Mouse (Mus musculus): ENCODE data around the gene Mrpl23. TPM values are rescaled to one million over a fixed set of nuclear protein-coding genes. Genes with fewer than 3 reads are reported as not detected.

Mrpl23 gene
- polyA plus RNA-seq, 1 experiment: 10.5 TPM

DNA sequence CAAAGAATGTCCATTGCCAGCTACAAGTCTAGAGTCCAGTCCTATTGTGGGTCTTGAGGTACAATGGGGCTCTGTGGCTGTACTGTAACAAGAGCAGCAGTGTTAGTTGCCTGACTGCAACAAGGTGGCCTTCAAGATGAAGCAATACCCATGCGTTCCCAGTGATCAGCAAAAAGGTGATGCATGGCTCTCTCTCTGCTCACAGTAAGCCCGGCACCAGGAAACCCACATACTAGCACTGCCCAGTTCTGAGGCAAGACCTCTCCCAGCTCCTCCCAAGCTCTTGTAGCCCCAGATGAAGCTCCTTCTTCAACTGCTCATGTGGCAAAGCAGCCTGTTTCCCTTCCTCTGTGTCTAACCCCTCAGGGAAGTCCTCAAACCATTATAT lies 23.6 kb downstream of the Mrpl23 start:
- 77% methylated on average over 2 of the region's 2 CpGs for WGBS
- no peak overlapping the region for H3K27ac ChIP-seq (ENCODE audit: insufficient read depth, low read depth, low read length)
- no peaks in the 10 kb centered on the region for H3K27me3 ChIP-seq (ENCODE audit: control insufficient read depth, insufficient read depth, low read length)
- no peak overlapping the region for H3K4me3 ChIP-seq (ENCODE audit: low read depth, low read length)
- no peak for TF ChIP-seq POLR2A (IDR thresholded peaks at IDR 0.05; ENCODE audit: low read depth, low read length)
- no peak for TF ChIP-seq CTCF (IDR thresholded peaks at IDR 0.05; ENCODE audit: extremely low read depth, insufficient read length, insufficient replicate concordance, low read depth, low read length)
- H3K4me1 ChIP-seq (ENCODE audit: control insufficient read depth, insufficient read depth, insufficient read length, low read length): no peaks in the 10 kb centered on the region
- H3K36me3 ChIP-seq (ENCODE audit: control insufficient read depth, insufficient read depth, low read length): no peaks in the 10 kb centered on the region

DNA sequence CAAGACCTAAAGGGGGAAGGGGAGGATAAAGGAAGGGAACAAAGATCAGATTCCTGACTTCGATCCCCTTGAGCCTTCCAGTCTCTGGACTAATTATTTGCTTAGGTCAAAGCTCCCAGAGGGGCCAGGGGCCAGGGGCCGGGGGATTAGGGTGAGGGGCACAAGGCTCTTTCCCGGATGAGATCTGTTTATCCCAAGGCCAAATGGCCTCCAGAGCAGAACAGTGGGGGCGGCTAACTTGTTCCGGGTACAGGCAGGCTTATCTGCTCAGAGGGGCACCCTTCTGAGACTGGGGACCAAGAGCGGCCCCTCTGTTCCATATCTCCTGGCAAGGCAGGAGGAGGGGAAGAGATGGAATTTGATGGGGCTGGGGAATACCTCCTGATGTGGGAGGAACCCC lies 25.2 kb downstream of the Mrpl23 start:
- H3K36me3 ChIP-seq (ENCODE audit: control insufficient read depth, insufficient read depth, low read length): no peaks in the 10 kb centered on the region
- H3K27ac ChIP-seq (ENCODE audit: insufficient read depth, low read depth, low read length): no peak overlapping the region
- TF ChIP-seq CTCF (IDR thresholded peaks at IDR 0.05; ENCODE audit: extremely low read depth, insufficient read length, insufficient replicate concordance, low read depth, low read length): no peak
- no peak for TF ChIP-seq POLR2A (IDR thresholded peaks at IDR 0.05; ENCODE audit: low read depth, low read length)
- H3K27me3 ChIP-seq (ENCODE audit: control insufficient read depth, insufficient read depth, low read length): no peaks in the 10 kb centered on the region
- H3K4me3 ChIP-seq (ENCODE audit: low read depth, low read length): no peak overlapping the region
- H3K4me1 ChIP-seq (ENCODE audit: control insufficient read depth, insufficient read depth, insufficient read length, low read length): no peaks in the 10 kb centered on the region
- WGBS: 45% methylated on average over 6 of the region's 6 CpGs

DNA sequence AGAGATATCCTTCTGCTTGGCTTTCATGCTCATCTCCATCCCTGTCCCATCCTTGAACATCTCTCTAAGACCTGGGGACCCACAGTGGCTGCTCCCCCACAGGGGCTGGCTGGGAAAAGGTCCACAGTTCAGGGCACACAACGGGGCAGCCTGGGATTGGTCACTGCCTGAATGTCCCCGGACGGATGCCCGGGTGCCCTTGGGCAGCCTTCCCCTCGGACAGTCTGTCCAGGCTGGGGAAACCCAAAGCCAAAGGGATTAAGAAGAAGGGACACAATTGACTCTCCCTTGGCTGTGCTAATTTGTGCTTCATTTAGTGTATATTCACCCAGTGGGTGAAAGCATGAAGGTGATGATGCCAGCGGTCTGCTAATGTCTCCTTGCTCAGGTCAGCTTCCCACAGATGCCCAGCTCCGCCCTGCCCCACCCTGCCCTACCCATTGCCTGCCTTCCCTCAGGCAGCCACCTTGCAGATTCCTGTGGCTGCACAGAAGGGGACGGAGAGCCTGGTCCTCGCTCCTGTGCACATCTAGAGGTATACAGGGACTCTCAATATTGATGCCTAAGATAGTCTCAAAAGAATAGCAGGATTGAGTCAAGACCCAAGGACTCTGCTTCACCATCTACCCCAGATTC lies 26.1 kb downstream of the Mrpl23 start:
- H3K27ac ChIP-seq (ENCODE audit: insufficient read depth, low read depth, low read length): no peak overlapping the region
- no peaks in the 10 kb centered on the region for H3K36me3 ChIP-seq (ENCODE audit: control insufficient read depth, insufficient read depth, low read length)
- H3K27me3 ChIP-seq (ENCODE audit: control insufficient read depth, insufficient read depth, low read length): no peaks in the 10 kb centered on the region
- TF ChIP-seq CTCF (IDR thresholded peaks at IDR 0.05; ENCODE audit: extremely low read depth, insufficient read length, insufficient replicate concordance, low read depth, low read length) (no peak), POLR2A (IDR thresholded peaks at IDR 0.05; ENCODE audit: low read depth, low read length) (no peak)
- 75% methylated on average over 9 of the region's 9 CpGs for WGBS
- no peak overlapping the region for H3K4me3 ChIP-seq (ENCODE audit: low read depth, low read length)
- H3K4me1 ChIP-seq (ENCODE audit: control insufficient read depth, insufficient read depth, insufficient read length, low read length): no peaks in the 10 kb centered on the region

DNA sequence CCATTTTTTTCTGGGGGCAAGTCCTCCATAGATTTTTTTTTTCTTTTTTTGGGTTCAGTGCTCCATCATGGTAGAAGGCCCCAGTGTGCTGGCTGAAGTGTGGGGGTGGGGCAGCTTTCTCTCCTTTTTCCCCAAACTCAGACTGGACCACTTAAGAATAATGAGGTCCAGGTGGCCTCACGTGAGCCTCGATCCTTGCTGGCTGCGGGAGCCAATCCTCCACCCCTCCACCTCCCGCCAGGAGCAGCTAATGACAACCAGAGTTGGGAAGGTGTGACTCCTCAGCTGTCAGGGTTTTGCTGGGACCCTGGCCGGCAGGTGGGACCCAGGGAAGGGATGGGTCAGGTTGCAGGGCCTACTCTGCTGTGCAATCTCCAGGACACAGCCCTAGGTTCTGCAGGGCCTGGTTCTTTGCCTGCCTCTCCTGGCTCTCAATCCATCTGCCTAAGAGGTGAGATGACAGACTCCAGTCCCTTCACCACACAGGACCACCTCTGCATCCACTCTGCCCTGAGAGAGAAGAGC lies 27.2 kb downstream of the Mrpl23 start:
- H3K4me3 ChIP-seq (ENCODE audit: low read depth, low read length): no peak overlapping the region
- H3K4me1 ChIP-seq (ENCODE audit: control insufficient read depth, insufficient read depth, insufficient read length, low read length): no peaks in the 10 kb centered on the region
- no peak overlapping the region for H3K27ac ChIP-seq (ENCODE audit: insufficient read depth, low read depth, low read length)
- no peak for TF ChIP-seq POLR2A (IDR thresholded peaks at IDR 0.05; ENCODE audit: low read depth, low read length)
- TF ChIP-seq CTCF (IDR thresholded peaks at IDR 0.05; ENCODE audit: extremely low read depth, insufficient read length, insufficient replicate concordance, low read depth, low read length): no peak
- H3K27me3 ChIP-seq (ENCODE audit: control insufficient read depth, insufficient read depth, low read length): no peaks in the 10 kb centered on the region
- H3K36me3 ChIP-seq (ENCODE audit: control insufficient read depth, insufficient read depth, low read length): no peaks in the 10 kb centered on the region
- 79% methylated on average over 5 of the region's 5 CpGs for WGBS

DNA sequence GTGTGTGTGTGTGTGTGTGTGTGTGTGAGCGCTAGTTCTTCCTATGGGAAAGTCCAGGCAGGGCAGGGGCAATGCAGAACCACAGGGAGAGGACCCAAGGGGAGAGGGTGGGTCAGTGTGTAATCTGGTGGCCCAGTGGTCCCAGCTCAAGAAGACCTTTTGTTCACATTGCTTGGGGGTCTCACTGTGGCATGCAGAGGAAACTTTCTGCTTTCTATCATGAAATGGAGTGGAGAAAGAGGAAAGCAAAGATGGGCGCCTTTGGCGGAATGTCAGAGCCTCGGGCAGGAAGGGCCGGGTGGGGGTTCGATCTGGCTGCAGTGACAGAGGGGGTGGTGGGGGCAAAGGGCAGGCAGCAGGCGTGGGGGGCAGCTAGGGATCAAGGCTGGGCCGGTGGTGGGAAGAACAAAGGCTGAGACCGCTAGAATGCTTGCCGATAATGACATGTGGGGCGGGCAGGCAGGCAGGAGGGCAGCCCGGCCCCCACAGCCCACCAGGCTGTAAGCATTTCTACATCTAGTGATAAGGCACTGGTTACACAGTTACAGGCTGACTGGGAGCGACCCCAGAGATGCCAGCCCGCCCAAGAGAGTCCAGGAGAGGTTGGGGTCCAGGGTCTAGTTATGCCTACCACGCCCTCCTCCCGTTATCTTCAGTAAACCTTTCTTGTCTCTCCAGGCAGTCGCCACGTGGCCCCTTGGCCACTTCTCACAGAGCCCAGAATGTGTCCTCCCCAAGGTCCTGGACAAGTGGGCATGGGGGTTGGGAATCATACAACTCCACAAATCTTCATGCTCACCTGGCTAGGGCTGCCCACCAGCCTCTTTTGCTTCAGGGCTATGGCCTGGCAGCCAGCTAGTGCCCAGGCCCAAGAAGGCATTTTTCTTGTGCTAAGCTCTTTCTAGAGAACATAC lies 28.7 kb downstream of the Mrpl23 start:
- WGBS: 36% methylated on average over 18 of the region's 18 CpGs
- no peaks in the 10 kb centered on the region for H3K4me1 ChIP-seq (ENCODE audit: control insufficient read depth, insufficient read depth, insufficient read length, low read length)
- H3K27me3 ChIP-seq (ENCODE audit: control insufficient read depth, insufficient read depth, low read length): no peaks in the 10 kb centered on the region
- no peak overlapping the region for H3K4me3 ChIP-seq (ENCODE audit: low read depth, low read length)
- no peak overlapping the region for H3K27ac ChIP-seq (ENCODE audit: insufficient read depth, low read depth, low read length)
- H3K36me3 ChIP-seq (ENCODE audit: control insufficient read depth, insufficient read depth, low read length): no peaks in the 10 kb centered on the region
- no peak for TF ChIP-seq POLR2A (IDR thresholded peaks at IDR 0.05; ENCODE audit: low read depth, low read length)
- TF ChIP-seq CTCF (IDR thresholded peaks at IDR 0.05; ENCODE audit: extremely low read depth, insufficient read length, insufficient replicate concordance, low read depth, low read length): no peak

DNA sequence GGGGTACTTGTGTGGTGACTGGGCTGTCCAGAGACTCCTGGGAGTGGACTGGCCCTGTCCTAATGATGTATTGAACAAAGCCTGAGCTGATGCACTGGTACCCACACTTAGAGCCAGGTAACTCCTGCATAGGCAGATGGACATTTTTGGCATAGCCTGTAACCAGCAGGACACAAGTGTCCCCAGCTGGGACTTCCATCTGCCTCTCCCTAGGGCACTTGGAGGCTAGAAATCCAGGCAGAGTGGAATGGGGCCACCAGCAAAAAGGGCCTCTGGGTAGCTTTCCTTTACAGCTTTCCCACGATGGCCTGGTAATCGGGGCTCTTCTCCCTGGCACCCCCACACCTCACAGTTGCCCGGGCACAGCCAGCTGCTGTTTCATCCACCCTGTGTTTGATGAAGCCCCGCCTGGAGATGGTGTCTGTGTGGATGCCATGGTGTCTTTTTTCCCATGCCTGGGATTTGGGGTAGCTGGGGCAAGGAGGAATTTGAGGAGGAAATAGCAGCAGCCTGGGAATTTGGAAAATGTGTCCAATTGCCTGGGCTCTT lies 29.4 kb downstream of the Mrpl23 start:
- H3K36me3 ChIP-seq (ENCODE audit: control insufficient read depth, insufficient read depth, low read length): no peaks in the 10 kb centered on the region
- 51% methylated on average over 4 of the region's 4 CpGs for WGBS
- no peak overlapping the region for H3K4me3 ChIP-seq (ENCODE audit: low read depth, low read length)
- H3K4me1 ChIP-seq (ENCODE audit: control insufficient read depth, insufficient read depth, insufficient read length, low read length): no peaks in the 10 kb centered on the region
- TF ChIP-seq POLR2A (IDR thresholded peaks at IDR 0.05; ENCODE audit: low read depth, low read length) (no peak), CTCF (IDR thresholded peaks at IDR 0.05; ENCODE audit: extremely low read depth, insufficient read length, insufficient replicate concordance, low read depth, low read length) (no peak)
- no peaks in the 10 kb centered on the region for H3K27me3 ChIP-seq (ENCODE audit: control insufficient read depth, insufficient read depth, low read length)
- H3K27ac ChIP-seq (ENCODE audit: insufficient read depth, low read depth, low read length): no peak overlapping the region

DNA sequence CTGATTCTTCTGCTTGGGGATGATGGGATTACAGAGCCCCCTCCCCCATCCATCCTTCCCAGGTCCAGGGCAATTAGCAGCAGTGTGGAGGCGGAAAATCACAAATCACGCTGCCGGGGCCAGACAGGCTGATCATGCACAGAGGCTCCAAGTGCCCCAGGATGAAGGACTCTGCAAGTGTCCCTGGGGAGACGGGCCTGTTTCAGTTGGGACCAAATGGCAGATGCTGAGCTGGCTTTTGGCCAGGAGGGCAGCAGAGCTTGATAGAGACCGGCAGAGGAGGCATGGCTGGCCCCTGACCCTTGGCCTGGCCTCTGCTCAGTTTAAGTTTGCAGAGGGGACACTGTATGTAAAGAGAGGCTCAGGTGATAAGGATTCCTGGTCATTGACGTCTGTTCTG lies 30.7 kb downstream of the Mrpl23 start:
- Histone ChIP-seq H3K27ac (ENCODE audit: insufficient read depth, low read depth, low read length) (no peak overlapping the region), H3K4me3 (ENCODE audit: low read depth, low read length) (no peak overlapping the region), H3K27me3 (ENCODE audit: control insufficient read depth, insufficient read depth, low read length) (no peaks in the 10 kb centered on the region), H3K36me3 (ENCODE audit: control insufficient read depth, insufficient read depth, low read length) (no peaks in the 10 kb centered on the region), H3K4me1 (ENCODE audit: control insufficient read depth, insufficient read depth, insufficient read length, low read length) (no peaks in the 10 kb centered on the region)
- TF ChIP-seq POLR2A (IDR thresholded peaks at IDR 0.05; ENCODE audit: low read depth, low read length): no peak
- no peak for TF ChIP-seq CTCF (IDR thresholded peaks at IDR 0.05; ENCODE audit: extremely low read depth, insufficient read length, insufficient replicate concordance, low read depth, low read length)
- WGBS: 66% methylated on average over 6 of the region's 6 CpGs

All from small intestine, adult 2 months (tissue).